Mouse (Mus musculus): ENCODE measurements at regions not wholly inside any gene's neighbourhood (a gene's known extent, or its start where the extent isn't known, plus 50 kb on each side); places are given as distances from the start of the nearest gene placed in this dataset.

GRCm38 (mm10) chr19:28768218-28768617 lies 66.6 kb upstream of the Slc1a1 start:
- H3K9me3 ChIP-seq (ENCODE audit: control insufficient read depth, insufficient read depth, low read depth, low read length) = no peaks in the 10 kb centered on the region
- H3K4me1 ChIP-seq (ENCODE audit: control insufficient read depth in 2 of 2, insufficient read depth in 2 of 2, low read length in 2 of 2, poor library complexity in 1 of 2) = peaks cover 2 to 17% of the 10 kb centered on the region in 2 experiments
- no peak overlapping the region for H3K4me3 ChIP-seq (ENCODE audit: insufficient read depth in 1 of 2, low read depth in 1 of 2, low read length in 2 of 2, poor library complexity in 1 of 2, severe bottlenecking in 1 of 2)
- in situ Hi-C loops (cut with MboI; ENCODE audit: low sequenced_read_pairs in 2 of 2, unreplicated experiment in 2 of 2) = loop anchor here (10.0 to 25.0 kb wide), 2 partner anchors 603 to 631 kb away; no protein-coding TSS in a partner anchor
- no peak overlapping the region for H3K27ac ChIP-seq (ENCODE audit: insufficient read depth, low read depth, low read length, poor library complexity, severe bottlenecking)
- TF ChIP-seq MAFK (IDR thresholded peaks at IDR 0.05; ENCODE audit: insufficient read depth, low read depth, low read length) (no peak), ZNF384 (IDR thresholded peaks at IDR 0.05; ENCODE audit: low read depth, low read length) (no peak), HCFC1 (IDR thresholded peaks at IDR 0.05; ENCODE audit: borderline replicate concordance, insufficient read depth, low read length) (no peak), ZC3H11A (IDR thresholded peaks at IDR 0.05; ENCODE audit: borderline replicate concordance, low read depth, low read length) (no peak), CHD2 (IDR thresholded peaks at IDR 0.05; ENCODE audit: low read depth, low read length) (no peak)
- no peak for DNase-seq (ENCODE audit: low read depth, low spot score)
- no peaks in the 10 kb centered on the region for H3K36me3 ChIP-seq (ENCODE audit: control insufficient read depth, insufficient read depth, low read length, poor library complexity, severe bottlenecking)
- H3K9ac ChIP-seq (ENCODE audit: insufficient read depth, low read depth, low read length, poor library complexity, severe bottlenecking) = no peak overlapping the region

GRCm38 (mm10) chr19:28770419-28770818 lies 64.4 kb upstream of the Slc1a1 start:
- DNase-seq (ENCODE audit: low read depth, low spot score) = no peak
- H3K27ac ChIP-seq (ENCODE audit: insufficient read depth, low read depth, low read length, poor library complexity, severe bottlenecking) = no peak overlapping the region
- TF ChIP-seq ZC3H11A (IDR thresholded peaks at IDR 0.05; ENCODE audit: borderline replicate concordance, low read depth, low read length) = no peak
- TF ChIP-seq HCFC1 (IDR thresholded peaks at IDR 0.05; ENCODE audit: borderline replicate concordance, insufficient read depth, low read length) = no peak
- TF ChIP-seq CHD2 (IDR thresholded peaks at IDR 0.05; ENCODE audit: low read depth, low read length) = no peak
- TF ChIP-seq MAFK (IDR thresholded peaks at IDR 0.05; ENCODE audit: insufficient read depth, low read depth, low read length) = no peak
- no peak for TF ChIP-seq ZNF384 (IDR thresholded peaks at IDR 0.05; ENCODE audit: low read depth, low read length)
- peaks cover 2 to 3% of the 10 kb centered on the region in 2 experiments; a peak in 3 of 4 replicates for H3K4me1 ChIP-seq (ENCODE audit: control insufficient read depth in 2 of 2, insufficient read depth in 2 of 2, low read length in 2 of 2, poor library complexity in 1 of 2)
- in situ Hi-C loops (cut with MboI; ENCODE audit: low sequenced_read_pairs in 2 of 2, unreplicated experiment in 2 of 2) = loop anchor here in 1 of 2 experiments (25.0 kb wide), 1 partner anchor 633 kb away; no protein-coding TSS in a partner anchor
- H3K9ac ChIP-seq (ENCODE audit: insufficient read depth, low read depth, low read length, poor library complexity, severe bottlenecking) = no peak overlapping the region
- H3K9me3 ChIP-seq (ENCODE audit: control insufficient read depth, insufficient read depth, low read depth, low read length) = no peaks in the 10 kb centered on the region
- H3K36me3 ChIP-seq (ENCODE audit: control insufficient read depth, insufficient read depth, low read length, poor library complexity, severe bottlenecking) = no peaks in the 10 kb centered on the region
- no peak overlapping the region for H3K4me3 ChIP-seq (ENCODE audit: insufficient read depth in 1 of 2, low read depth in 1 of 2, low read length in 2 of 2, poor library complexity in 1 of 2, severe bottlenecking in 1 of 2)

- Histone ChIP-seq H3K9me3 (ENCODE audit: control insufficient read depth, insufficient read depth, low read depth, low read length) (no peaks in the 10 kb centered on the region), H3K4me1 (ENCODE audit: control insufficient read depth in 2 of 2, insufficient read depth in 2 of 2, low read length in 2 of 2, poor library complexity in 1 of 2) (peaks cover 2 to 3% of the 10 kb centered on the region in 2 experiments; a peak in 3 of 4 replicates), H3K9ac (ENCODE audit: insufficient read depth, low read depth, low read length, poor library complexity, severe bottlenecking) (no peak overlapping the region), H3K4me3 (ENCODE audit: insufficient read depth in 1 of 2, low read depth in 1 of 2, low read length in 2 of 2, poor library complexity in 1 of 2, severe bottlenecking in 1 of 2) (peak overlapping the region in 1 of 2 experiments; percentile 29; a peak in 2 of 4 replicates), H3K36me3 (ENCODE audit: control insufficient read depth, insufficient read depth, low read length, poor library complexity, severe bottlenecking) (no peaks in the 10 kb centered on the region), H3K27ac (ENCODE audit: insufficient read depth, low read depth, low read length, poor library complexity, severe bottlenecking) (no peak overlapping the region)
- TF ChIP-seq HCFC1 (IDR thresholded peaks at IDR 0.05; ENCODE audit: borderline replicate concordance, insufficient read depth, low read length) = no peak
- TF ChIP-seq ZNF384 (IDR thresholded peaks at IDR 0.05; ENCODE audit: low read depth, low read length) = no peak
- TF ChIP-seq ZC3H11A (IDR thresholded peaks at IDR 0.05; ENCODE audit: borderline replicate concordance, low read depth, low read length) = no peak
- TF ChIP-seq MAFK (IDR thresholded peaks at IDR 0.05; ENCODE audit: insufficient read depth, low read depth, low read length) = no peak
- TF ChIP-seq CHD2 (IDR thresholded peaks at IDR 0.05; ENCODE audit: low read depth, low read length) = no peak
- no peak for DNase-seq (ENCODE audit: low read depth, low spot score)
- in situ Hi-C loops (cut with MboI; ENCODE audit: low sequenced_read_pairs in 2 of 2, unreplicated experiment in 2 of 2) = loop anchor here in 1 of 2 experiments (25.0 kb wide), 1 partner anchor 635 kb away; no protein-coding TSS in a partner anchor
Measured at GRCm38 (mm10) chr19:28771836-28772235, 63.0 kb upstream of the Slc1a1 start.

GRCm38 (mm10) chr19:28772840-28773570 lies 61.8 kb upstream of the Slc1a1 start:
- DNase-seq (ENCODE audit: low read depth, low spot score) = no peak
- Histone ChIP-seq H3K4me1 (ENCODE audit: control insufficient read depth in 2 of 2, insufficient read depth in 2 of 2, low read length in 2 of 2, poor library complexity in 1 of 2) (peaks cover 2 to 3% of the 10 kb centered on the region in 2 experiments; a peak in 3 of 4 replicates), H3K4me3 (ENCODE audit: insufficient read depth in 1 of 2, low read depth in 1 of 2, low read length in 2 of 2, poor library complexity in 1 of 2, severe bottlenecking in 1 of 2) (peak overlapping the region in 1 of 2 experiments; percentile 30; a peak in 1 of 4 replicates), H3K27ac (ENCODE audit: insufficient read depth, low read depth, low read length, poor library complexity, severe bottlenecking) (no peak overlapping the region), H3K36me3 (ENCODE audit: control insufficient read depth, insufficient read depth, low read length, poor library complexity, severe bottlenecking) (no peaks in the 10 kb centered on the region), H3K9me3 (ENCODE audit: control insufficient read depth, insufficient read depth, low read depth, low read length) (no peaks in the 10 kb centered on the region), H3K9ac (ENCODE audit: insufficient read depth, low read depth, low read length, poor library complexity, severe bottlenecking) (no peak overlapping the region)
- in situ Hi-C loops (cut with MboI; ENCODE audit: low sequenced_read_pairs in 2 of 2, unreplicated experiment in 2 of 2) = loop anchor here in 1 of 2 experiments (25.0 kb wide), 1 partner anchor 636 kb away; no protein-coding TSS in a partner anchor
- TF ChIP-seq MAFK (IDR thresholded peaks at IDR 0.05; ENCODE audit: insufficient read depth, low read depth, low read length) = peak; percentile 85
- TF ChIP-seq CHD2 (IDR thresholded peaks at IDR 0.05; ENCODE audit: low read depth, low read length) = no peak
- peak; percentile 25; the same call in 1 of the 2 replicates for TF ChIP-seq ZNF384 (IDR thresholded peaks at IDR 0.05; ENCODE audit: low read depth, low read length)

Measured in ES-E14 (cell line).